Mouse (Mus musculus) forebrain, embryonic 16.5 days (tissue): ENCODE measurements around the gene Accs. TPM values are rescaled to one million over a fixed set of nuclear protein-coding genes. Genes with fewer than 3 reads are reported as not detected.
A peak's percentile ranks its signal among the peaks of the same experiment; 100 is the strongest.

Experiments used
- ATAC-seq: fragments of 200-750 bp; cut with Nextera tagmentation; 2 replicates; pipeline ENCODE4 v1.8.0; 2017; ENCODE audit warnings: mild to moderate bottlenecking, moderate library complexity
- H3K27ac ChIP-seq: fragments of 300-500 bp; sonication (generic); 2 replicates; pipeline ENCODE4 v1.5.1; 2014; ENCODE audit warnings: low read length, control low read depth
- H3K27me3 ChIP-seq: fragments of 300-500 bp; sonication (generic); replicated peaks from 2 replicates; pipeline ENCODE4 v1.6.1; 2014; ENCODE audit warnings: low read length; ENCODE audit not compliant: control insufficient read depth, insufficient read depth
- H3K36me3 ChIP-seq: fragments of 300-500 bp; sonication (generic); 2 replicates; pipeline ENCODE4 v1.6.1; 2014; ENCODE audit not compliant: control insufficient read depth, insufficient read depth
- H3K4me1 ChIP-seq: fragments of 300-500 bp; sonication (generic); replicated peaks from 2 replicates; pipeline ENCODE4 v1.6.1; 2014; ENCODE audit warnings: low read length; ENCODE audit not compliant: control insufficient read depth, insufficient read depth
- H3K4me2 ChIP-seq: fragments of 300-500 bp; sonication (generic); 2 replicates; pipeline ENCODE4 v1.6.1; 2014; ENCODE audit warnings: mild to moderate bottlenecking, low read length, control low read depth
- H3K4me3 ChIP-seq: fragments of 300-500 bp; sonication (generic); replicated peaks from 2 replicates; pipeline ENCODE4 v1.5.1; 2014; ENCODE audit warnings: mild to moderate bottlenecking, low read length, control low read depth
- H3K9ac ChIP-seq: fragments of 300-500 bp; sonication (generic); replicated peaks from 2 replicates; pipeline ENCODE4 v1.6.1; 2014; ENCODE audit warnings: low read depth, low read length, control low read depth
- H3K9me3 ChIP-seq: fragments of 300-500 bp; sonication (generic); 2 replicates; pipeline ENCODE4 v1.6.1; 2016; ENCODE audit warnings: low read length; ENCODE audit not compliant: control insufficient read depth
- WGBS: fragments of 180-500 bp; shearing (Covaris S2); extraction: QIAGEN DNeasy Blood & Tissue Kit; methylation state at CpG from one replicate; pipeline ENCODE4 v1.1.7; 2014; 5-methylcytosine and 5-hydroxymethylcytosine counted together
- polyA plus RNA-seq: library from polyadenylated mRNA; unstranded; fragments of >200 nt; fragmentation: Nextera tagmentation; extraction: Ambion mirVana; gene quantifications from 2 replicates; pipeline ENCODE4 v1.2.1, GENCODE M21; 2015

The Accs gene
- polyA plus RNA-seq = 6.4 and 7.2 TPM in 2 replicates

- H3K9ac ChIP-seq = peak within 1 kb of the TSS; percentile 88
- WGBS = 0% methylated on average over 28 of the region's 28 CpGs
- H3K9me3 ChIP-seq = no peaks in the 10 kb centered on the region
- no peaks in the 10 kb centered on the region for H3K36me3 ChIP-seq
- H3K27me3 ChIP-seq = no peaks in the 10 kb centered on the region
- peaks cover 12% of the 10 kb centered on the region for H3K4me1 ChIP-seq
- H3K4me3 ChIP-seq = peak within 1 kb of the TSS; percentile 84
- H3K4me2 ChIP-seq = peak within 1 kb of the TSS; percentile 86
- ATAC-seq = peak; percentile 87
- peak within 1 kb of the TSS; percentile 80 for H3K27ac ChIP-seq
Measured at GRCm38 (mm10) chr2:93849505-93850089, at the start of gene Accs. Accs (minus strand) TSS chr2:93849943.

GRCm38 (mm10) chr2:93891611-93892280 is 42.0 kb upstream of the Accs start:
- H3K9ac ChIP-seq = peak overlapping the region; percentile 43
- no peaks in the 10 kb centered on the region for H3K36me3 ChIP-seq
- H3K9me3 ChIP-seq = no peaks in the 10 kb centered on the region
- no peaks in the 10 kb centered on the region for H3K27me3 ChIP-seq
- 6% methylated on average over 9 of the region's 9 CpGs for WGBS
- no peak overlapping the region for H3K4me2 ChIP-seq
- no peak overlapping the region for H3K4me3 ChIP-seq
- peak; percentile 98 for ATAC-seq
- peaks cover 25% of the 10 kb centered on the region for H3K4me1 ChIP-seq
- peak overlapping the region; percentile 97 for H3K27ac ChIP-seq

DNA sequence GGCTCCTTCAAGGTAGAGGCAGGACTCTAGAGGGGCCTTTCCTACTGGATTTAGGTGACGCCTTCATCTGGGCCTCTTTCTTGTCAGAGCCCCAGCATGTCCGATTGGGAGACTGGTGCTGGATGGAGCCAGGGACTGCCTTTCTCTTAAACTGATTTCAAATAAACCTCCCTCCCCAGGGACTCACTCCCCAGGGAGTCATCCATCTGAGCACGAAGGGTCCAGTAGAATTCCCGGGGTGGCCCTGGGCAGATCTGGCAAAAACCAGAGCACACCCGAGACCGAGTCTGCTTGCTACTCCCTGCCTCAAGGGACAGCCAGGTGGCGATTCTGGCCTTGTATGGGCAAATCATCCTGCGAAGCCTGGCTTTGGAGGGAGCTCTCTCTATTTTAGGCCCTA is 40.4 kb upstream of the Accs start:
- ATAC-seq = no peak
- H3K4me3 ChIP-seq = no peak overlapping the region
- H3K27ac ChIP-seq = peak overlapping the region; percentile 97
- no peaks in the 10 kb centered on the region for H3K36me3 ChIP-seq
- no peak overlapping the region for H3K9ac ChIP-seq
- H3K27me3 ChIP-seq = no peaks in the 10 kb centered on the region
- 72% methylated on average over 8 of the region's 8 CpGs for WGBS
- H3K4me1 ChIP-seq = peaks cover 25% of the 10 kb centered on the region
- H3K4me2 ChIP-seq = no peak overlapping the region
- H3K9me3 ChIP-seq = no peaks in the 10 kb centered on the region

DNA sequence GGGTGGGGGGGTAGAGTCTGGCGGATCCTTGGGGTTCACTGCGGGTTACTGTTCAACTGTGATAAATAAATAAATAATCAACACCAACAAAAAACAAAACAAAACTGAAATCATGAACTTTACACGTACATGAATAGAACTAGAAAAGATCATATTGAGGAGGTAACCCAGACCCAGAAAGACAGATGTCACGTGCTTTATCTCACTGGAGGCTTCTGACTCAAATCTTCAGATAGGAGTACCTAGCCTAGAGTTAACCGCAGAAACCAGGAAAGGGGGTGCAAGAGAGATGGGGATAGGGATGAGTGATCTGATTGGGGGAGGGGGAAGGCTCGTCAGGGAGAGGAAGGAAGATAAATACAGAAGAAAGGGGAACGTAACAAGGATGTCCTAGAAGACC is 39.3 kb upstream of the Accs start:
- H3K27me3 ChIP-seq = no peaks in the 10 kb centered on the region
- WGBS = 91% methylated on average over 7 of the region's 7 CpGs
- H3K4me3 ChIP-seq = no peak overlapping the region
- H3K9me3 ChIP-seq = no peaks in the 10 kb centered on the region
- H3K27ac ChIP-seq = no peak overlapping the region
- H3K4me2 ChIP-seq = no peak overlapping the region
- ATAC-seq = no peak
- peaks cover 25% of the 10 kb centered on the region for H3K4me1 ChIP-seq
- H3K9ac ChIP-seq = no peak overlapping the region
- H3K36me3 ChIP-seq = no peaks in the 10 kb centered on the region

DNA sequence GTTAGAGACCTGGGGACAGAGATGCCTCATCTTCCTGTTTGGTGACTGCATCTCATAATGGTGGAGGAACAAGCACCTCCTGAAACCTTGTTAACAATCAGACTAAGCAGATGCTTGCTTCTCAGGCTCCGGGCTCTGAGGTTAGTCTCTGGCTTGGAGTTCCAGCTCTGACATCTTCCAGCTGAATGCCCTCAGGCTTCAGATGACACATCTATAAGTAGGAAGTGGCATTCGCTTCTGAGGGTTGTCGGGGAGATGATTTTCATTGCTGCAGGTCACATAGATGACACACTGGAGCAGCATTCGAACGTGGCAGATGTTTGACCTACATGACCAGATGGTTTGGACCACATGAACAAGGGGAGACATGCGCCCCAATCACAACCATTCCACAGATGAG is 38.6 kb upstream of the Accs start:
- WGBS = 93% methylated on average over 6 of the region's 6 CpGs
- Histone ChIP-seq H3K4me3 (no peak overlapping the region), H3K36me3 (no peaks in the 10 kb centered on the region), H3K27ac (no peak overlapping the region), H3K9ac (no peak overlapping the region), H3K9me3 (no peaks in the 10 kb centered on the region), H3K4me2 (no peak overlapping the region), H3K4me1 (peaks cover 25% of the 10 kb centered on the region), H3K27me3 (no peaks in the 10 kb centered on the region)
- no peak for ATAC-seq

GRCm38 (mm10) chr2:93887273-93887672 is 37.5 kb upstream of the Accs start:
- Histone ChIP-seq H3K4me1 (peaks cover 21% of the 10 kb centered on the region), H3K4me2 (no peak overlapping the region), H3K36me3 (no peaks in the 10 kb centered on the region), H3K27ac (no peak overlapping the region), H3K27me3 (no peaks in the 10 kb centered on the region), H3K9me3 (no peaks in the 10 kb centered on the region), H3K4me3 (no peak overlapping the region), H3K9ac (no peak overlapping the region)
- no peak for ATAC-seq
- WGBS = 86% methylated on average over 11 of the region's 11 CpGs

GRCm38 (mm10) chr2:93886013-93886794 is 36.5 kb upstream of the Accs start:
- 63% methylated on average over 10 of the region's 10 CpGs for WGBS

DNA sequence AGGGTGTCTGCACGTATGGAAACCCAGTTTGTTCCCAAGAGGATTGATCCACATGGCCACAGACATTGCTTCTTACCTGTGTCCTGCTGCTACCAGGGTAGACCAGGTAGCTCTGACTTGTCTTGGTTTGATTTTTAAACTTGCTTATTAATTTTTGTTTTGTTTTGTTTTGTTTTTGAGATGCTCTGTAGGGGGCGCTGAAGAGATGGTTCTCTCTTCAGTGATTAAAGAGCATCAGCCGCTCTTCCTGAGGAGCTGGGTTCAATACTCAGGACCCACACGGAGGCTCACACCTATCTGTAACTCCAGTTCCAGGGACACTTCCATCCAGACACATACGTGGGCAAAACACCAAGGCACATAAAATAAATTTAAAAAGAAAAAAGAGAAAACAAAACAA is 33.3 kb upstream of the Accs start:
- ATAC-seq = no peak
- 56% methylated on average over 5 of the region's 5 CpGs for WGBS
- Histone ChIP-seq H3K4me2 (no peak overlapping the region), H3K27ac (no peak overlapping the region), H3K9ac (no peak overlapping the region), H3K4me3 (no peak overlapping the region), H3K4me1 (no peaks in the 10 kb centered on the region; the same call in 1 of the 2 replicates), H3K27me3 (no peaks in the 10 kb centered on the region), H3K36me3 (no peaks in the 10 kb centered on the region), H3K9me3 (no peaks in the 10 kb centered on the region)

More at GRCm38 (mm10) chr2:93886013-93886794, 36.5 kb upstream of the Accs start:
- no peak for ATAC-seq
- Histone ChIP-seq H3K4me2 (no peak overlapping the region), H3K9ac (no peak overlapping the region), H3K27ac (no peak overlapping the region), H3K4me1 (peaks cover 11% of the 10 kb centered on the region), H3K4me3 (no peak overlapping the region), H3K36me3 (no peaks in the 10 kb centered on the region), H3K9me3 (no peaks in the 10 kb centered on the region), H3K27me3 (no peaks in the 10 kb centered on the region)

DNA sequence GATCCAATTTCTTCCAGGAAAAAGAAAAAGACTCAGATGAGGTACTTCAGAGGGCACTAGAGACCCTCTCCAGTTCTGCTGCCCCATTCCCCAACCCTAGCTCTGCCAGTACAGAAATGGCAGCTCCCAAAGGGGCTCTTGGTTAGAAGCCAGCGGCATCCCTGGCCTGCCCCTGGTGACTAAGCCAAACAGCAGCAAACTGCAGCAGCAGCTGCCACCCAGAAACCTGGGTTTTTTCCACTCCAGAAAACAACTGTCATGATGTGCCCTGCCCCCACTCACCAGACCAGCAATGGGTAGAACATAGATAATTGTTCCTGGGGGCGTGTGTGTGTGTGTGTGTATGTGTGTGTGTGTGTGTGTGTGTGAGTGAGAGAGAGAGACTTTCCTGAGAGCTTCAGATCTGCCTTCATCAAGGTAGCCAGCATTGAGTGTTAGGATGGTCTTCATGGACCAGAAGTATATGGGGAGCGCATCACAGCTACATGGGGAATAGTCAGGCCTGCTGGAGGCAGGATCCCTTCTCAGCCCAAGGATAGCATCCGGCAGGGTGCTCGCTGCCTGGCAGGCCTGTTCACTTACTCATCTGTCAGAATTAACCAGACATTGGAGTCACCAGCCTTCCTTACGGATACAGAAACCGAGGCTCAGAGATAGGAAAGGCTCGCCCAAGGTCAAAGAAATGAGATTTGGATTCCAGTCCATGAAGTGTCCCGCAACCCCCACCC is 32.1 kb upstream of the Accs start:
- no peak overlapping the region for H3K9ac ChIP-seq
- 88% methylated on average over 9 of the region's 9 CpGs for WGBS
- H3K4me3 ChIP-seq = no peak overlapping the region
- no peak for ATAC-seq
- no peak overlapping the region for H3K27ac ChIP-seq
- H3K36me3 ChIP-seq = no peaks in the 10 kb centered on the region
- H3K27me3 ChIP-seq = no peaks in the 10 kb centered on the region
- no peak overlapping the region for H3K4me2 ChIP-seq
- no peaks in the 10 kb centered on the region for H3K9me3 ChIP-seq
- H3K4me1 ChIP-seq = no peaks in the 10 kb centered on the region; the same call in 1 of the 2 replicates
